Mouse (Mus musculus): ENCODE data around the gene Polr3b.

Polr3b gene

GRCm38 (mm10) chr10:84772380-84773130 is 150.5 kb downstream of the Polr3b start:
- peak; percentile 52 for DNase-seq

GRCm38 (mm10) chr10:84773889-84774288 is 151.8 kb downstream of the Polr3b start:
- no peak for DNase-seq

GRCm38 (mm10) chr10:84774573-84774972 is 152.5 kb downstream of the Polr3b start:
- peak; percentile 72 for DNase-seq

Measured in layer of hippocampus, adult 9-11 months (tissue).